Mouse (Mus musculus) embryonic facial prominence, embryonic 15.5 days (tissue): ENCODE measurements around the gene Ttc27. TPM values are rescaled to one million over a fixed set of nuclear protein-coding genes. Genes with fewer than 3 reads are reported as not detected.
A peak's percentile ranks its signal among the peaks of the same experiment; 100 is the strongest.

Source experiments
- ATAC-seq: fragments of 200-750 bp; cut with Nextera tagmentation; 2 replicates; pipeline ENCODE4 v1.8.0; 2017; ENCODE audit warnings: low read depth, moderate TSS enrichment; ENCODE audit not compliant: insufficient number of reproducible peaks, low FRiP score, low TSS enrichment
- H3K27ac ChIP-seq: fragments of 300-500 bp; sonication (generic); replicated peaks from 2 replicates; pipeline ENCODE4 v1.5.1; 2015; ENCODE audit warnings: mild to moderate bottlenecking, inconsistent platforms
- H3K27me3 ChIP-seq: fragments of 300-500 bp; sonication (generic); 2 replicates; pipeline ENCODE4 v1.6.1; 2015; ENCODE audit warnings: inconsistent platforms
- H3K36me3 ChIP-seq: fragments of 300-500 bp; sonication (generic); 2 replicates; pipeline ENCODE4 v1.6.1; 2015; ENCODE audit warnings: mild to moderate bottlenecking, inconsistent platforms
- H3K4me1 ChIP-seq: fragments of 300-500 bp; sonication (generic); 2 replicates; pipeline ENCODE4 v1.6.1; 2015; ENCODE audit warnings: inconsistent platforms
- H3K4me2 ChIP-seq: fragments of 300-500 bp; sonication (generic); replicated peaks from 2 replicates; pipeline ENCODE4 v1.6.1; 2015; ENCODE audit warnings: mild to moderate bottlenecking, inconsistent platforms
- H3K4me3 ChIP-seq: fragments of 300-500 bp; sonication (generic); replicated peaks from 2 replicates; pipeline ENCODE4 v1.5.1; 2015; ENCODE audit warnings: mild to moderate bottlenecking, inconsistent platforms
- H3K9ac ChIP-seq: fragments of 300-500 bp; sonication (generic); 2 replicates; pipeline ENCODE4 v1.6.1; 2015; ENCODE audit warnings: inconsistent platforms
- H3K9me3 ChIP-seq: fragments of 300-500 bp; sonication (generic); replicated peaks from 2 replicates; pipeline ENCODE4 v1.6.1; 2016; ENCODE audit warnings: inconsistent platforms
- WGBS: fragments of 180-500 bp; shearing (Covaris S2); methylation state at CpG from one replicate; pipeline ENCODE4 v1.1.7; 2015; 5-methylcytosine and 5-hydroxymethylcytosine counted together
- polyA plus RNA-seq: library from polyadenylated mRNA; unstranded; fragments of >200 nt; fragmentation: Nextera tagmentation; extraction: Ambion mirVana; gene quantifications from 2 replicates; pipeline ENCODE4 v1.2.1, GENCODE M21; 2015

Ttc27 gene
- polyA plus RNA-seq, 1 experiment from 2014 or later, result 21.6 TPM

DNA sequence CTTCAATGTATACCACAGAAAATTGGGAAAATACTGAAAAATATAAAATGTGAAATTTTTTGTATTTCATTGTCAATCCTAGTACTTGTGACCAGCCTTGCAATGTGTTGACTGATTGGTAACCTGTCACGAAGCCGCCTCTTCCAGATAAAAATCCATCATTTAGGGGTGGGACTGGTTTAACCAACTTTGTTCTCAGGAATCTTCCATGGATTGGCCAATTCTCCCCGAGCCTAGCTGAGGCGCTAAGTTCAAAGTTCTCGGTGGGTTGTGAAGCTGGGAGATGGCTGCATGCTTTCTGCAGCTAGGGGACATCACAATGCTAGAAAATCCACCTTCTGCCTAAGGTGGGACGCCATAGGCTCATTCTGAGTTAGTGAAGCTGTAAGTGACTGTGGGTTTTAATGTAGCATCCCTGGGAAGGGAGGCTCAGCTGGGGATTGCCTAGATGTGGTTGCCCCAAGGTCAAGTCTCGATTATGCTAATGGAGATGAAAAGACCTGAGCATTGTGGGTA, 9.8 kb upstream of the Ttc27 start:
- WGBS, result 90% methylated on average over 7 of the region's 7 CpGs
- Histone ChIP-seq H3K9me3 (no peaks in the 10 kb centered on the region), H3K9ac (no peak overlapping the region), H3K27me3 (no peaks in the 10 kb centered on the region), H3K4me1 (no peaks in the 10 kb centered on the region), H3K4me3 (no peak overlapping the region), H3K4me2 (no peak overlapping the region), H3K27ac (no peak overlapping the region), H3K36me3 (peaks cover 14% of the 10 kb centered on the region; the same call in 1 of the 2 replicates)
- ATAC-seq, result no peak

DNA sequence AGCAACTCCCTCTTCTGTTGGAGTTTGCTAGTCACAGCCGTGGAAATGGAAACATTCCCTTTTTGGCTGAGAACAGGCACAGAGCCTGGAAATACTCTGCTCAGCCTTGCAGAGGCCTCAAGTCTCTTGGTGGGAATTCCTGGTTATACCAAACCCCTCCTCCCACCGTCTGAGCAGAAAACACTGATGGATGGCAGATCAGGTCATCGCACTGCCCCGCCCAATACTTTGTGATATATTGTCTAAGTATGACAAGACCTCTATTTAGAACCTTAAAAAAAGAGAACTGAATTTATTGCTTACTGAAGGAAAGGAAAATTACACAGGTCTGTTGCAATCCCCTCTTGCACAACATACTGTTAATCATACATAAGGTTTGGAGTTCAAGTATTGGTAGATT, 6.8 kb upstream of the Ttc27 start:
- no peaks in the 10 kb centered on the region for H3K4me1 ChIP-seq
- H3K27ac ChIP-seq, result peak overlapping the region; percentile 73
- no peaks in the 10 kb centered on the region for H3K9me3 ChIP-seq
- no peak overlapping the region for H3K4me2 ChIP-seq
- 56% methylated on average over 4 of the region's 4 CpGs for WGBS
- H3K4me3 ChIP-seq, result no peak overlapping the region
- no peaks in the 10 kb centered on the region for H3K27me3 ChIP-seq
- H3K9ac ChIP-seq, result no peak overlapping the region
- peak; percentile 75; the same call in 1 of the 2 replicates for ATAC-seq
- no peaks in the 10 kb centered on the region for H3K36me3 ChIP-seq

DNA sequence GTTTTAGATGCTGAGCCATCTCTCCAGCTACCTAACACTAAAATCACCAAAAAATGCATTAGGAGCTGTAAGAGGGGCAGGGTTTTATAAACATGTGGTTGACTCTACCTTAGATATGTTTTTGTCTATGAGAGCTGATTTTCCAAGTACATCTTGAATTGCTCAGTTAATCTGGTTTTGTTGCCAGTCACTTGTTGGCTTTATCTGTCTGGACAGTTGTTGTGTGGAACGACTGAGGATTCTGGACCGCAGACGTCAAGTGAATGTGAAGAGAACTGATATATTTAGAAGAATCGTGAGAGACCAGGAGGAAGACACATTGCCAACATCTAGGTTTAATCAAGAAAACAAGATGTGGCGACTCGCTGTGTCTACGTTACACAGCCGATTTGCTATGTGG, 5.9 kb upstream of the Ttc27 start:
- Histone ChIP-seq H3K27ac (peak overlapping the region; percentile 73), H3K4me1 (peaks cover 1% of the 10 kb centered on the region), H3K4me2 (no peak overlapping the region), H3K36me3 (no peaks in the 10 kb centered on the region), H3K4me3 (no peak overlapping the region), H3K27me3 (no peaks in the 10 kb centered on the region), H3K9ac (no peak overlapping the region), H3K9me3 (no peaks in the 10 kb centered on the region)
- ATAC-seq, result no peak
- WGBS, result 51% methylated on average over 8 of the region's 8 CpGs

DNA sequence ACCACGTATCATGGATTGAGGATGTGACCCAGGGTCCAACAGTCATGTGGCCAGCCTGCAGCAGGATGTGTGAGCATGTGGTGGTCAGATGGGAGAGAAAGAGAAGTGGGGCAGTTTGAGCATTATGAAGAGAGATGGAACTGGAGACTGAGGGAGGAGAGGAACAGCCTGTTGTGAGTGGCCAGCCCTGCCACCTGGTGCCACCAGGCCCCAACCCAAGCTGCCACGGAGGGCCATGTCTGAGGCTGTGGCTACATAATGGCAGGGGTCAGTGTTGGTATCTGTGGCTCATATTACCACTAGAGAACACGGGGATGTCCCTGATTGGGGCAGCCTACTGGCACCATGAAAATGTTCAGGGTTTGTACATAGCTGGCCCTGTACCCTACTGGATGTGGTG, 2.4 kb upstream of the Ttc27 start:
- Histone ChIP-seq H3K9ac (no peak overlapping the region), H3K4me2 (no peak overlapping the region), H3K27me3 (no peaks in the 10 kb centered on the region), H3K36me3 (no peaks in the 10 kb centered on the region), H3K9me3 (no peaks in the 10 kb centered on the region), H3K27ac (no peak overlapping the region), H3K4me3 (no peak overlapping the region), H3K4me1 (peaks cover 16% of the 10 kb centered on the region)
- WGBS, result 53% methylated on average over 3 of the region's 3 CpGs
- no peak for ATAC-seq

DNA sequence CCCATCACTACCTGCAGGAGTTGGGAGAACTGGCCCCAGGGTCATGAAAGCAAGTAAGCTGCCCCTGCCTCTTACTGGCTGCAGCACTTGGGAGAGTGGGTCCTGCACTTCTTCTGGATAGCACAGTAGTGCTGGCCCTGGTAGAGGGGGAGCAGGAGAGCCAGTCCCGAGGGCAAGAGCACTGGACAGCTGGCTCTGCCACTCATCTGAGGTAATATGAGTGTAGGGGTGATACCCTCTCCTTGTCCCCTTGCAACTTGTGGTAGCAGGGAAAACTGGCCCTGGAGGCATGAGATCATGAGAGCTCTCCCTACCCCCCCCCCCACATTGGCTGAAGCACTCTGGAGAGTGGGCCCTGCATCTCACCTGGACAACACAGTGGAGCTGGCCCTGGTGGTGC, 1.8 kb upstream of the Ttc27 start:
- peaks cover 16% of the 10 kb centered on the region for H3K4me1 ChIP-seq
- ATAC-seq, result no peak

DNA sequence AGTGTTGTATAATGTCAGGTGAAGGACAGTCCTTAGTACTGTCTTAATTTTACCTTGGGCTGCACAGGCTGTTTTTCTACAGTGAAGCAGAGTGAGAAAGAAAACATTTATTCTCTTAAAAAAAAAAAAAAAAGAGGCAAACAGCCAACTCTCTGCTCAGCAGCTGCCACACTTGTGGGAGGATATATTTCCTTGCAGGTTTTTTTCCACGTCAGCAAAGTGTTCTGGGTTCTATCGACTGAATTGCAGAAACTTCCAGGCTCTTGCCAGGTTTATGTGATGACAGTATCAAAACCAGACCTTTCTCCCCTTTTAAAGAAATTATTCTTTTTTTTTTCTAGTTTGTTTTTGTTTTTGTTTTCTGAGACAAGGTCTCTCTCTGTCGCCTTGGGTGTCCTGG, 889 bp upstream of the Ttc27 start:
- Histone ChIP-seq H3K4me1 (peaks cover 16% of the 10 kb centered on the region), H3K27me3 (no peaks in the 10 kb centered on the region), H3K27ac (peak overlapping the region; percentile 31), H3K9ac (no peak overlapping the region), H3K4me2 (peak overlapping the region; percentile 83; the same call in 1 of the 2 replicates), H3K9me3 (no peaks in the 10 kb centered on the region), H3K36me3 (0 out of 2 replicates have a peak, but pooled peaks cover 7% of the 10 kb centered on the region), H3K4me3 (peak overlapping the region; percentile 69; the same call in 1 of the 2 replicates)
- WGBS, result 38% methylated on average over 3 of the region's 3 CpGs
- no peak for ATAC-seq

More for the DNA sequence above, 1.8 kb upstream of the Ttc27 start:
- Histone ChIP-seq H3K4me3 (no peak overlapping the region), H3K27ac (no peak overlapping the region), H3K9ac (no peak overlapping the region), H3K4me2 (no peak overlapping the region), H3K9me3 (no peaks in the 10 kb centered on the region), H3K27me3 (no peaks in the 10 kb centered on the region), H3K36me3 (no peaks in the 10 kb centered on the region)
- WGBS, result 50% methylated on average over 1 of the region's 1 CpGs

DNA sequence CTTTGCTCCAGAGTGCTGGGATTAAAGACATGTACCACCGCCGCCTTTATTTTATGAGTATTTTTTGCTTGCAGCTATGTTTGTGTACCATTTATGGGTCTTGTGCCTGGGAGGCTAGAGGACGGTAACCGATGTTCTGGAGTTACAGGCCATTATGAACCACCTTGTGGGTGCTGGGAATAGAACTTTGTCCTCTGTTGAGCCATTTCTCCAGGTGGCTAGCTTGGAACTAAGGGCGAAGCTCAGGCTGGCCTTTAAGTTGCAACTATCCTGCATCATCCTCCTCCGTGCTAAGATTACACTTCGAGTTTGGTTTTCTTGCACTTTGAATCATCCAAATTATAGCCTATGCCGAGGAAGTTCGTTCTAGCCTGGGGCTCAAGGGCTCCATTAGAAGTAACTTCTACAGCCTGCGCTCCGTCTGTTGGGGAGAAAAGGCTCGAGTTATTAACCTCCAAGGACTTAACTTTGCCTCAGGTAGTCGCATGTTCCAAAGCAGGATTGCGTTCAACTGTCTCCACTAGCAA, 378 bp upstream of the Ttc27 start:
- peak; percentile 25; the same call in 1 of the 2 replicates for ATAC-seq
- Histone ChIP-seq H3K4me2 (peak overlapping the region; percentile 83), H3K36me3 (peaks cover 12% of the 10 kb centered on the region), H3K9me3 (no peaks in the 10 kb centered on the region), H3K27me3 (no peaks in the 10 kb centered on the region), H3K4me1 (peaks cover 16% of the 10 kb centered on the region), H3K27ac (peak overlapping the region; percentile 31), H3K9ac (0 out of 2 replicates have a peak overlapping the region, but pooled peaks have one; percentile 41), H3K4me3 (peak overlapping the region; percentile 69)
- 8% methylated on average over 14 of the region's 14 CpGs for WGBS

DNA sequence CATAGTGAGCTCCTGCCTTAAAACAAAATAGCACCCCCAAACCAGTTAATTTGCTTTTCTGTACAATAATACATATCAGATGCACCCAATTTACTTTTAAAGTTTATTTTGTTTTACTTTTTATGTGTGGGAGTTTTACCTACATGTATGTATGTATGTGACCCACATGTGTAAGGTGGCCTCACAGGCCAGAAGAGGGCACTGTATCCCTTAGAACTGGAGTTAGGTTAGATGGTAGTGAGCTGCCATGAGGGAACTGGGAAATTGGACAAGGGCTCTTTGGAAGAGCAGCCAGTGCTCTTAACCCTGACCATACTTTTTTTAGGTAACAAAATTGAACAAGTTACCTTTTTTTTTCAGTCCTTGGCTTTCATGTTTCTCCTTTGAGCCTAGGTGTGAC, 15.3 kb downstream of the Ttc27 start:
- no peak overlapping the region for H3K4me3 ChIP-seq
- no peak for ATAC-seq
- H3K4me1 ChIP-seq, result no peaks in the 10 kb centered on the region
- H3K9ac ChIP-seq, result no peak overlapping the region
- H3K36me3 ChIP-seq, result peaks cover 8% of the 10 kb centered on the region; the same call in 1 of the 2 replicates
- H3K27ac ChIP-seq, result no peak overlapping the region
- H3K4me2 ChIP-seq, result no peak overlapping the region
- no peaks in the 10 kb centered on the region for H3K9me3 ChIP-seq
- H3K27me3 ChIP-seq, result no peaks in the 10 kb centered on the region

DNA sequence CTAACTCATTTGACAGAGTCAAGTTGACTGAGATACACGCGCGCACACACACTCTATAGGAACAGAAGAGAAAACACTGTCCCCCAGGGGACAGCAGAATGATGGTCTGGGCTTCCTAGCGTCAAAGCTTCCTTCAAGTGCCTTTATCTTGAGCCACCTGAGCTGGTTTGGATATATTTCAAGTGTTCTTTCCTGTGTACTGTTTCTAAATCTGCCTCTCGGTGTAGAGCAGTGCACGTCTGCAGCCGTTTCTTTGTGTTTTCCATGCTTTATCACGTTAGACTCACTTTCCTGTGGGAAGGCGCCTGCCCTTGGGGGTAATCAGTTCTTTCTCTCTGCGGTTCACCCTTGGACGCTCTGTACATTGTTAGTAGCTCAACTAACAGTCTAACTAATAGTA, 17.9 kb downstream of the Ttc27 start:
- Histone ChIP-seq H3K9ac (no peak overlapping the region), H3K27me3 (no peaks in the 10 kb centered on the region), H3K27ac (no peak overlapping the region), H3K4me2 (no peak overlapping the region), H3K4me3 (no peak overlapping the region), H3K9me3 (no peaks in the 10 kb centered on the region), H3K4me1 (no peaks in the 10 kb centered on the region), H3K36me3 (peaks cover 9% of the 10 kb centered on the region; the same call in 1 of the 2 replicates)
- ATAC-seq, result no peak
- 82% methylated on average over 11 of the region's 11 CpGs for WGBS

DNA sequence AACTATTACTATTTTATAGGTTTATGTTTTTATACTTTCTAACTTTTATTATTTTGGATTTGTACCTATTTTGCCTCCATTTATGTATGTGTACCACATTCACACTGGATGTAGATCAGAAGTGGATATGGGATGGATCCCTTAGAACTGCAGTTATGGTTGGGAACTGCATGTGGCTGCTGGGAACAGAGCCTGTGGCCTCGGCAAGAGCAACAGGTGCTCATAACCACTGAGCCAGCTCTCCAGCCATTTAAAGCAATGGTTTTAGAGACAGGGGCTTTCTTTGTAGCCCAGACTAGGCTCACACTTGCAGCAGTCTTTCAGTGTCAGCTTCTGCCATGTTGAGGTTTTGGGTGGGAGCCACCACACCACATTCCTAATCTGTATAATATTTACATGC, 32.1 kb downstream of the Ttc27 start:
- no peaks in the 10 kb centered on the region for H3K9me3 ChIP-seq
- H3K4me3 ChIP-seq, result no peak overlapping the region
- 68% methylated on average over 1 of the region's 1 CpGs for WGBS
- H3K9ac ChIP-seq, result no peak overlapping the region
- no peak for ATAC-seq
- no peak overlapping the region for H3K27ac ChIP-seq
- peaks cover 11% of the 10 kb centered on the region; the same call in 1 of the 2 replicates for H3K36me3 ChIP-seq
- H3K4me1 ChIP-seq, result no peaks in the 10 kb centered on the region
- H3K4me2 ChIP-seq, result no peak overlapping the region
- no peaks in the 10 kb centered on the region for H3K27me3 ChIP-seq

DNA sequence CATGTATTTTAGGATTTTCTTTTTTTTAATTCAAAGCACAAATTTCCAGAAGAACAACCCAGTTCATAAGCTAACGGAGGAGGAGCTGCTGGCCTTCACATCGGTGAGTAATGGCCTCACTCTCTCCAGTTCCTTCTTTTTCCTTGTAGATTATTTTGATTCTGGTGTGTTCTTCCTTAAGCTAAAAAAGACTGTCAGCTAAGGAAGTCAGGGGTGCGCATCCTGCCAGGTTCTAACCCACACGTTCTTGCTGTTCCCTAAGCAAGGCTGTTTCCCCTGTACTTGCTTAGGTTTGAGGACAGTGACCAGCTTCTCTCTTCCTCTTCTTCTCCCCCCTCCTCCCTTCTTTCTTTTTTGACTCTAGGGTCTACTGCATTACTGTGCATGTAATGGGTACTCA, 33.5 kb downstream of the Ttc27 start:
- ATAC-seq, result no peak
- Histone ChIP-seq H3K4me3 (no peak overlapping the region), H3K36me3 (peaks cover 3% of the 10 kb centered on the region; the same call in 1 of the 2 replicates), H3K9me3 (no peaks in the 10 kb centered on the region), H3K9ac (no peak overlapping the region), H3K27ac (no peak overlapping the region), H3K4me1 (no peaks in the 10 kb centered on the region), H3K4me2 (no peak overlapping the region), H3K27me3 (no peaks in the 10 kb centered on the region)
- 85% methylated on average over 4 of the region's 4 CpGs for WGBS
